Mouse (Mus musculus) thymus, postnatal 36 days (tissue): Measurements from ENCODE around the gene Wwox.

Experiments used
- DNase-seq, 2 experiments: peaks; one replicate each; pipeline ENCODE4 v3.0.0; 2022; ENCODE audit warnings: mixed read lengths in 2 of 2

Wwox gene

GRCm38 (mm10) chr8:115136888-115137287 is 697.4 kb downstream of the Wwox start:
- DNase-seq = no peak

GRCm38 (mm10) chr8:115141614-115142013 is 702.2 kb downstream of the Wwox start:
- no peak for DNase-seq

- no peak for DNase-seq
Observed at GRCm38 (mm10) chr8:115143530-115144320, 704.3 kb downstream of the Wwox start.

GRCm38 (mm10) chr8:115147006-115147405 is 707.6 kb downstream of the Wwox start:
- no peak for DNase-seq

GRCm38 (mm10) chr8:115150446-115151109 is 711.1 kb downstream of the Wwox start:
- no peak for DNase-seq

- DNase-seq = no peak
Observed at GRCm38 (mm10) chr8:115151416-115151815, 712.0 kb downstream of the Wwox start.

GRCm38 (mm10) chr8:115154096-115154495 is 714.6 kb downstream of the Wwox start:
- no peak for DNase-seq

- no peak for DNase-seq
Observed at GRCm38 (mm10) chr8:115156142-115156541, 716.7 kb downstream of the Wwox start.

GRCm38 (mm10) chr8:115157977-115158720 is 718.7 kb downstream of the Wwox start:
- no peak for DNase-seq

GRCm38 (mm10) chr8:115158721-115159111 is 719.3 kb downstream of the Wwox start:
- no peak for DNase-seq

GRCm38 (mm10) chr8:115159208-115159607 is 719.8 kb downstream of the Wwox start:
- peak; percentile 22 to 23 for DNase-seq

GRCm38 (mm10) chr8:115159711-115160374 is 720.4 kb downstream of the Wwox start:
- DNase-seq = peak; percentile 38 to 41

GRCm38 (mm10) chr8:115160407-115160806 is 721.0 kb downstream of the Wwox start:
- peak in 1 of 2 experiments; percentile 16 for DNase-seq

- no peak for DNase-seq
Observed at GRCm38 (mm10) chr8:115161520-115161919, 722.1 kb downstream of the Wwox start.

GRCm38 (mm10) chr8:115164872-115165271 is 725.4 kb downstream of the Wwox start:
- DNase-seq = no peak

GRCm38 (mm10) chr8:115173634-115174081 is 734.2 kb downstream of the Wwox start:
- DNase-seq = no peak

GRCm38 (mm10) chr8:115185431-115185964 is 746.0 kb downstream of the Wwox start:
- DNase-seq = no peak

GRCm38 (mm10) chr8:115186121-115186811 is 746.8 kb downstream of the Wwox start:
- no peak for DNase-seq

- DNase-seq = no peak
Observed at GRCm38 (mm10) chr8:115186882-115187281, 747.4 kb downstream of the Wwox start.

GRCm38 (mm10) chr8:115188446-115188845 is 749.0 kb downstream of the Wwox start:
- DNase-seq = peak in 1 of 2 experiments; percentile 29

- DNase-seq = peak; percentile 79 to 88
Observed at GRCm38 (mm10) chr8:115189836-115190235, 750.4 kb downstream of the Wwox start.

- no peak for DNase-seq
Observed at GRCm38 (mm10) chr8:115193767-115194166, 754.3 kb downstream of the Wwox start.
